Mouse (Mus musculus): Measurements from ENCODE around the gene Ribc2.

Ribc2 gene

GRCm38 (mm10) chr15:85131275-85132192 is at the start of gene Ribc2, which contains the start of gene Smc1b:
TSS of gene Ribc2 (plus strand) at chr15:85132078.
TSS of gene Smc1b (minus strand) at chr15:85131964.
- DNase-seq (ENCODE audit: low read depth, low spot score) = peak; percentile 95

GRCm38 (mm10) chr15:85085641-85086040 is 46.2 kb upstream of the Ribc2 start:
- DNase-seq (ENCODE audit: low read depth, low spot score) = no peak

GRCm38 (mm10) chr15:85132193-85132520 is 279 bp downstream of the Ribc2 start:
- no peak for DNase-seq (ENCODE audit: low read depth, low spot score)

GRCm38 (mm10) chr15:85135143-85135542 is 3.3 kb downstream of the Ribc2 start:
- no peak for DNase-seq (ENCODE audit: low read depth, low spot score)

- DNase-seq (ENCODE audit: low read depth, low spot score) = no peak
These were observed 9.4 kb downstream of the Ribc2 start for GRCm38 (mm10) chr15:85141290-85141689.

- no peak for DNase-seq (ENCODE audit: low read depth, low spot score)
These were observed 10.6 kb downstream of the Ribc2 start for GRCm38 (mm10) chr15:85142441-85142840.

- no peak for DNase-seq (ENCODE audit: low read depth, low spot score)
These were observed 11.3 kb downstream of the Ribc2 start for GRCm38 (mm10) chr15:85143161-85143560.

- DNase-seq (ENCODE audit: low read depth, low spot score) = peak; percentile 44
These were observed 11.9 kb downstream of the Ribc2 start for GRCm38 (mm10) chr15:85143747-85144146.

GRCm38 (mm10) chr15:85144249-85144648 is 12.4 kb downstream of the Ribc2 start:
- no peak for DNase-seq (ENCODE audit: low read depth, low spot score)

- peak; percentile 81 for DNase-seq (ENCODE audit: low read depth, low spot score)
These were observed 19.6 kb downstream of the Ribc2 start for GRCm38 (mm10) chr15:85151433-85151918.

GRCm38 (mm10) chr15:85152577-85152976 is 20.7 kb downstream of the Ribc2 start:
- DNase-seq (ENCODE audit: low read depth, low spot score) = no peak

GRCm38 (mm10) chr15:85154091-85154490 is 22.2 kb downstream of the Ribc2 start:
- DNase-seq (ENCODE audit: low read depth, low spot score) = no peak

GRCm38 (mm10) chr15:85156198-85156597 is 24.3 kb downstream of the Ribc2 start:
- DNase-seq (ENCODE audit: low read depth, low spot score) = no peak

GRCm38 (mm10) chr15:85161416-85161815 is 29.5 kb downstream of the Ribc2 start:
- DNase-seq (ENCODE audit: low read depth, low spot score) = no peak

- DNase-seq (ENCODE audit: low read depth, low spot score) = no peak
These were observed 31.1 kb downstream of the Ribc2 start for GRCm38 (mm10) chr15:85162693-85163663.

- DNase-seq (ENCODE audit: low read depth, low spot score) = peak; percentile 31
These were observed 34.6 kb downstream of the Ribc2 start for GRCm38 (mm10) chr15:85166433-85166933.

- no peak for DNase-seq (ENCODE audit: low read depth, low spot score)
These were observed 35.3 kb downstream of the Ribc2 start for GRCm38 (mm10) chr15:85167086-85167679.

GRCm38 (mm10) chr15:85172054-85172453 is 40.2 kb downstream of the Ribc2 start:
- no peak for DNase-seq (ENCODE audit: low read depth, low spot score)

GRCm38 (mm10) chr15:85173425-85173824 is 41.5 kb downstream of the Ribc2 start:
- DNase-seq (ENCODE audit: low read depth, low spot score) = no peak

- DNase-seq (ENCODE audit: low read depth, low spot score) = no peak
These were observed 42.2 kb downstream of the Ribc2 start for GRCm38 (mm10) chr15:85174060-85174459.

- peak; percentile 93 for DNase-seq (ENCODE audit: low read depth, low spot score)
These were observed 45.7 kb downstream of the Ribc2 start for GRCm38 (mm10) chr15:85177576-85177975.
